ENCODE assay signal across 8 mouse cellular contexts in the genomic region with DNA sequence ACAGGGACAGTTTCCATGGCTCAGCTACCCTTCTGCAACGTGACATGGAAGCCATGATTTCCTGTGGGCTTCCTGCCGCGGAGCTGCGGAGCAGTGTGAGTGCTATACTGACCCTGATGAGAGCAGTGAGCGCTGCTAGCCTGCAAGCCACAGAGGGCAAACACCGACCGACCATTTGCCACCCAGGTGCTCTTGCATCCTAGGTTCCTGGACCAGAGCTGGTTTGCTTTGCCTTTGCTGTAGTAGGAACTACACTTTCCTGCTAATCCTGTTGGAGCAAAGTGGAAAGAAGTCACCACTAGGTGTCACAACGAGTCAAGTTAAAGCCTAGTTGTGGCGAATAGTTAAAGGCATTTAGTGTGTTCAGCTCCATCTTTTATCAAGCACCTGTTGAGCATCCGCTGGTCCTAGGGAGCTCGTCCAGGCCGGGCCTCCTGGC. TPM values are rescaled to one million over a fixed set of nuclear protein-coding genes. Genes with fewer than 3 reads are reported as not detected.
DNase-seq lines count a peak whose midpoint lies in the region; ATAC-seq lines count a peak whose summit lies in the region.

No protein-coding gene starts in this region.

- no peaks in the 10 kb centered on the region for H3K27me3 ChIP-seq in forebrain, embryonic 15.5 days
- H3K27me3 ChIP-seq in hindbrain, embryonic 14.5 days (ENCODE audit: control insufficient read depth, insufficient read depth, low read length): no peaks in the 10 kb centered on the region
- H3K27me3 ChIP-seq in lung, embryonic 16.5 days (ENCODE audit: control insufficient read depth, insufficient read depth, low read depth, low read length): no peaks in the 10 kb centered on the region

- H3K4me3 ChIP-seq in forebrain, embryonic 15.5 days: no peak overlapping the region
- no peak overlapping the region for H3K4me3 ChIP-seq in hindbrain, embryonic 14.5 days (replicated peaks; ENCODE audit: low read length)
- H3K4me3 ChIP-seq in lung, embryonic 16.5 days (ENCODE audit: low read length): no peak overlapping the region

- peak; percentile 66 for ATAC-seq in forebrain, embryonic 15.5 days (replicated peaks)
- ATAC-seq in hindbrain, embryonic 14.5 days (ENCODE audit: low FRiP score): peak; percentile 72; the same call in 1 of the 2 replicates
- peak; percentile 51; the same call in 1 of the 2 replicates for ATAC-seq in lung, embryonic 16.5 days (ENCODE audit: low read depth)
- ATAC-seq in erythroid progenitor cell, adult 5-6 weeks (replicated peaks; ENCODE audit: low FRiP score, poor library complexity, severe bottlenecking): no peak

- H3K27ac ChIP-seq in forebrain, embryonic 15.5 days (replicated peaks): no peak overlapping the region
- no peak overlapping the region for H3K27ac ChIP-seq in hindbrain, embryonic 14.5 days
- H3K27ac ChIP-seq in lung, embryonic 16.5 days (ENCODE audit: low read length): no peak overlapping the region

- no peak overlapping the region for H3K4me2 ChIP-seq in forebrain, embryonic 15.5 days (replicated peaks)
- no peak overlapping the region for H3K4me2 ChIP-seq in hindbrain, embryonic 14.5 days (replicated peaks)
- H3K4me2 ChIP-seq in lung, embryonic 16.5 days (ENCODE audit: low read depth, low read length): 0 out of 2 replicates have a peak overlapping the region, but pooled peaks have one; percentile 14

- H3K9ac ChIP-seq in forebrain, embryonic 15.5 days (replicated peaks): no peak overlapping the region
- no peak overlapping the region for H3K9ac ChIP-seq in hindbrain, embryonic 14.5 days
- no peak overlapping the region for H3K9ac ChIP-seq in lung, embryonic 16.5 days (ENCODE audit: low read length)

- peaks cover 8% of the 10 kb centered on the region; the same call in 1 of the 2 replicates for H3K4me1 ChIP-seq in forebrain, embryonic 15.5 days
- peaks cover 9% of the 10 kb centered on the region for H3K4me1 ChIP-seq in hindbrain, embryonic 14.5 days (replicated peaks; ENCODE audit: control insufficient read depth, insufficient read depth, low read length)
- H3K4me1 ChIP-seq in lung, embryonic 16.5 days (replicated peaks; ENCODE audit: control insufficient read depth, insufficient read depth, low read length): 0 out of 2 replicates have a peak, but pooled peaks cover 3% of the 10 kb centered on the region

- DNase-seq in Muller cell, postnatal 12 days (ENCODE audit: inconsistent ontology term): peak; percentile 60
- peak; percentile 12 for DNase-seq in c-Kit-positive CD71-positive TER-119-positive erythroid progenitor cells, embryonic 14.5 days (ENCODE audit: low spot score)
- peak; percentile 92 for DNase-seq in hindbrain, embryonic 14.5 days (ENCODE audit: low spot score)
- DNase-seq in layer of hippocampus, adult 9-11 months: peak; percentile 81
- DNase-seq in ovary, postnatal 14 days (ENCODE audit: low spot score): peak; percentile 67

- H3K9me3 ChIP-seq in forebrain, embryonic 15.5 days: no peaks in the 10 kb centered on the region
- H3K9me3 ChIP-seq in hindbrain, embryonic 14.5 days (ENCODE audit: control insufficient read depth, low read length): no peaks in the 10 kb centered on the region
- H3K9me3 ChIP-seq in lung, embryonic 16.5 days (ENCODE audit: control insufficient read depth, low read length): no peaks in the 10 kb centered on the region

- no peaks in the 10 kb centered on the region for H3K36me3 ChIP-seq in forebrain, embryonic 15.5 days
- H3K36me3 ChIP-seq in hindbrain, embryonic 14.5 days (replicated peaks; ENCODE audit: control insufficient read depth, insufficient read depth): no peaks in the 10 kb centered on the region
- no peaks in the 10 kb centered on the region for H3K36me3 ChIP-seq in lung, embryonic 16.5 days (ENCODE audit: control insufficient read depth, insufficient read depth, low read length)

- WGBS in forebrain, embryonic 15.5 days: 24% methylated on average over 12 of the region's 12 CpGs
- WGBS in hindbrain, embryonic 14.5 days: 27% methylated on average over 12 of the region's 12 CpGs
- WGBS in lung, embryonic 16.5 days: 13% methylated on average over 12 of the region's 12 CpGs

RNA-seq across cellular contexts. Expression of a gene that starts 25.2 kb away (rescaled TPM):
- polyA plus RNA-seq in forebrain, embryonic 15.5 days (2015; fragmentation: Nextera tagmentation; extraction: Ambion mirVana): 169 and 174 TPM in 2 replicates
- 131 and 141 TPM in 2 replicates for polyA plus RNA-seq in hindbrain, embryonic 14.5 days (2014; fragmentation: Nextera tagmentation; extraction: Ambion mirVana)
- polyA plus RNA-seq in lung, embryonic 16.5 days (2015; fragmentation: Nextera tagmentation; extraction: Ambion mirVana): 167 and 181 TPM in 2 replicates
- total RNA-seq in erythroid progenitor cell, adult 5-6 weeks (2015; ENCODE audit: low replicate concordance): 4.3 and 11.3 TPM in 2 replicates
- 9.1 and 18.5 TPM in 2 replicates for total RNA-seq in erythroid progenitor cell, adult 5-6 weeks (2017; ENCODE audit: low replicate concordance)

Comparison
In these comparisons a context has a peak if more than half of its experiments do, and no peak if none do; other contexts are left out.
1. DNase-seq: peak in every context shown above with its lines; median percentile 92 in hindbrain, embryonic 14.5 days; 81 in layer of hippocampus, adult 9-11 months; 67 in ovary, postnatal 14 days; 60 in Muller cell, postnatal 12 days; 12 in c-Kit-positive CD71-positive TER-119-positive erythroid progenitor cells, embryonic 14.5 days.